Mouse (Mus musculus) megakaryocyte-erythroid progenitor cell, adult 5 weeks (primary cell): ENCODE data around the gene Lct. TPM values are rescaled to one million over a fixed set of nuclear protein-coding genes. Genes with fewer than 3 reads are reported as not detected.

Experiments
- polyA plus RNA-seq: library from polyadenylated mRNA; stranded (reverse); fragments of >175 nt; gene quantifications from 2 replicates; pipeline ENCODE4 v1.2.3, GENCODE M21; 2012

Gene Lct
- polyA plus RNA-seq = 0.04 and 0.06 TPM in 2 replicates

DNA sequence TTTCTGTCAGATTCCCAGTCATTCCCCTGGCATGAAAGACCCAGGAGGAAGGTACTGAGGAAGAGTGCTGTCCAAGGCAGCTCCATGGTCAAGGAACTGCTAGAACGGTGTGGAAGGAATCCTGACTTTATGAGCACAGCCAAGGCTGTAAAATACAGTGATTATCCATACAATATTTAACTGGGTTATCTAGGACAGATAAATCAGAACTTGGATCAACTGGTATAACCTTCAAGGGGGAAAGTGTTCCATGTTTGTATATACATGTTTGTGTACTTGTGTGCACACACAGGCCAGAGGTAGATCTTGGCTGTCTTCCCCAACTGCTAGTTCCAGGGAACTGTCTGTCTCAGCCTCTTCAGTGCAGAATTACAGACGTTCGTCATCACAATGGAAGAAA is at the start of gene Lct:
Lct (minus strand) TSS at position 101 of the 400 bp plus-strand sequence.

DNA sequence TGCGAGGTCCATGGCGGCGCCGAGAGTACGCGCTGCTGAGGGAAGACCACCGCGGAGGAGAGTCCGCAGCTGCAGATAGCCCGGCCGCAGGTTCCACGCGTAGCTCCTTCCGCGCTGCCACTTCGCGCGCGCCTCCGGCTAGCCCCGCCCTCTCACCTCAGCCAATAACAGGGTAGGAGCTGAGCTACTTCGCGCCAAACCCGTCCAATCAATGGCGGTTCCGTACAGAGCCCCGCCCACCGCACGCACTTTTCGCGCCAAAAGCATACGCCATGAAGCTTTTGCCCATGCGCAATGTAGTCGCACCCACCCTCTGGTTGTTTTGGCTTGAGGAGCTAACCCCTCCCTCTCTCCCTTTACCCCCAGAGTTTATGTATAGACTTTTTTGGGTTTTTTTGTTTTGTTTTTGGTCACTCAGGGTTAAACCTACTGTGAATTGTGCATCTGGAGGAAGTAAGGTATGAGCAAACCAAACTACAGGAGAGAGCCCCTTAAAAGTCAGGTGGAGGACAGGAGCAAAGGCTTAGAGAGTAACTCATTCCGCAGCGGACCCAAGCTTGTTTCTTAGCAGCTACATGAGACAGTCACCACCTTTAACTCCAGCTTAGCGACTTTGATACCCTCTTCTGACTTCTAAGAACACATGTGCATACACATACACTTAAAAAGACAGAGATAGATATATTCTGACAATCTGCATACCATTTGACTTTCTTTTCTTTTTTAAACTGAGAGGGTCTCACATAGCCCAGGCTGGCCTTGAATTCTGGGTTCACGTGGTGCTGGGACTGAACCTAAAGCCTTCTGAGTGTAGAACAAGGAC is 31.6 kb upstream of the Lct start, which contains the start of gene Mcm6:
Mcm6 (minus strand) TSS at position 111 of the 823 bp plus-strand sequence.

DNA sequence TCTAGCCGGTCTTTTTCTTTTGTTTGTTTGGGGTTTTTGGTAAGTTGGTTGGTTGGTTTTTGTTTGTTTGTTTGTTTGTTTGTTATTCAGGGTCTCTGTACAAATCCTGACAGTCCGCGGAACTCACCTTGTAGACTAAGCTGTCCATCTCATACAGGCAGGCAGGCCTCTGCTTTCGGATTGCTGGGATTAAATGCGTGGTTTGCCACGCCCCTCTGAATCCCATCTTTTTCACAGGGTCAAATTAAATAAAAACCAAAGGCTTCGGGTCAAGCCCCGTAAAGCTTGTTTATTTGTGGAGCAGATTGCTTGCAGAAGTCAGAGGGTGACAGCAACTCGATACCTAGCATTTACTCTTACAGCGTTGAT is 84.5 kb downstream of the Lct start, which contains the start of gene Ubxn4:
Ubxn4 (plus strand) TSS at position 338 of the 369 bp plus-strand sequence.

Other genes with a start within 250 kb of the Lct start
- 1.1 and 1.5 TPM in 2 replicates for gene Zranb3, start 225.3 kb downstream of the Lct start, polyA plus RNA-seq
- 87.1 and 94.3 TPM in 2 replicates for gene R3hdm1, start 225.0 kb downstream of the Lct start, polyA plus RNA-seq
- gene Ubxn4, start 84.4 kb downstream of the Lct start, polyA plus RNA-seq = 25.3 and 31.3 TPM in 2 replicates
- gene Mcm6, start 31.3 kb upstream of the Lct start, polyA plus RNA-seq = 51.5 and 51.6 TPM in 2 replicates
- 203 and 230 TPM in 2 replicates for gene Dars, start 89.0 kb upstream of the Lct start, polyA plus RNA-seq